Mouse (Mus musculus): ENCODE results near the gene Cbx7.
"Not testable (repeated sequence)": the region's sequence is repeated elsewhere in the genome, so short reads cannot be mapped to it uniquely, and the experiment has no call there.

DNA sequence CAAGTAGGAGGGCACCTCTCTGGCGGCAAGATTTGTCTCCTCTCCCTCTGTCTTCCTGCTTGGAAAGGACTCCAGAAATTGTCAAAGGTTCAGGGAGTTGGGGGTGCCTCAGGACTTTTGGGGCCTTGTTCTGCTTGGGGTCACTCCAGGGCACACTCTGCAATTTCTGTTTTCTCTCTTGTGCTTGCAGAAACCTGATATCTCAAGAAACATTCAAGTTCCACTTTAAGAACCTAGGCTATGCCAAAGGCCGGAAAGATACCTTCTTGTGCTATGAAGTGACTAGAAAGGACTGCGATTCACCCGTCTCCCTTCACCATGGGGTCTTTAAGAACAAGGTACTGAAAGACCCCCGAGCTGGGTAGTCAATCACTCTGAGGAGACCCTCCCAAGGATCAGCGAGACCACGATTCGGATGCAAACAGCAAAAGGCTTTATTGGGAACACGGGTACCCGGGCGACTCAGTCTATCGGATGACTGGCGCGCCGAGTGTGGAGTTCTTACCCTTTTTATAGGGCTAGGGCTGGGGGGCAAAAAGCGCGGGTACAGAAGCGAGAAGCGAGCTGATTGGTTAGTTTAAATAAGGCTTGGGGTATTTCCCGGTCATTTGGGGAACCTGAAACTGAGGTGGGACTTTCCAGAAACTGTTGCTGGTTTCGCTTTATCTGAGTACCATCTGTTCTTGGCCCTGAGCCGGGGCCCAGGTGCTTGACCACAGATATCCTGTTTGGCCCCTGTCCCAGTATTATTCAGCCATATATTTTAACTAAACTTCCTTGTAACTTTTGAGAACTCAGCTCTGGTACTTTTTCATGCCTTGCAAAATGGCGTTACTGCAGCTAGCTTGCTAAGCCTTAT lies 75.5 kb downstream of the Cbx7 start:
- not testable (repeated sequence) for TF ChIP-seq CTCF (IDR thresholded peaks at IDR 0.05; ENCODE audit: extremely low read depth, insufficient read length, insufficient replicate concordance, low read depth, low read length); POLR2A (IDR thresholded peaks at IDR 0.05; ENCODE audit: low read depth, low read length)

Measured in small intestine, adult 2 months (tissue).